Mouse (Mus musculus) myocyte (in vitro differentiated cells): ENCODE measurements around the gene Dgkg.

Source experiments
- MAX ChIP-seq: IDR thresholded peaks from one replicate; pipeline ENCODE4 v1.6.1; 2011; ENCODE audit warnings: low read depth, mild to moderate bottlenecking, control low read depth
- MYOD1 ChIP-seq, 3 experiments: IDR thresholded peaks; one replicate each; pipeline ENCODE4 v1.6.1; 2011; ENCODE audit warnings: control low read depth in 2 of 3, low read depth in 2 of 3, mild to moderate bottlenecking in 2 of 3, moderate library complexity in 1 of 3; ENCODE audit not compliant: insufficient read length in 2 of 3, control insufficient read depth in 1 of 3
- MYOG ChIP-seq, 3 experiments: IDR thresholded peaks; one replicate each; pipeline ENCODE4 v1.6.1; 2011; ENCODE audit warnings: control low read depth in 2 of 3, low read depth in 2 of 3, mild to moderate bottlenecking in 2 of 3; ENCODE audit not compliant: insufficient read length in 2 of 3, control insufficient read depth in 1 of 3, insufficient read depth in 1 of 3
- POLR2A ChIP-seq: IDR thresholded peaks from one replicate; pipeline ENCODE4 v1.6.1; 2011; ENCODE audit warnings: low read depth, mild to moderate bottlenecking, control low read depth, moderate library complexity; ENCODE audit not compliant: insufficient read length
- REST ChIP-seq: IDR thresholded peaks from one replicate; pipeline ENCODE4 v1.6.1; 2011; ENCODE audit warnings: mild to moderate bottlenecking, control low read depth, moderate library complexity; ENCODE audit not compliant: insufficient read depth, insufficient read length
- TCF3 ChIP-seq: IDR thresholded peaks from one replicate; pipeline ENCODE4 v1.6.1; 2011; ENCODE audit warnings: low read depth, control low read depth; ENCODE audit not compliant: insufficient read length
- USF1 ChIP-seq: IDR thresholded peaks from one replicate; pipeline ENCODE4 v1.6.1; 2011; ENCODE audit warnings: low read depth, mild to moderate bottlenecking, control low read depth, moderate library complexity

DNA sequence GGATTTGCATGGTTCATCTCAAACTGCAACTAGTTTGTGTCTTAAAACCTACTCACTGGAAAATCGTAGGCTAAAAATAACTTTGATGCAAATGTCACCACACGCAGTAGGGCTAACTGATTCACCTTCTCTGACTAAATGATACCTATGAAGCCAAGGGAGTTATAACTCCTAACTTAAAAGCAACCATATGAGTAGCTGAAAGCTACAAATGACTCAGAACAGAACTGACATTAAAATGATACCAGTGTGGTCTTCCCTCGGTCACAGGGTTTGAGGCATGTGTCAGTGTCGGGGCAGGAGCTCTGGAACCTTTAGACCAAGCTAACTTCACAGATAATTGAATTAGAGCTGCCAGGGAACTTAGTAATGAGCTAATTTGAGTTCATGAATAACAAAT is 24.0 kb downstream of the Dgkg start:
- TF ChIP-seq POLR2A (no peak), REST (no peak), USF1 (no peak), TCF3 (no peak), MYOD1 (IDR thresholded peaks at IDR 0.05; ENCODE audit: control insufficient read depth in 1 of 3, insufficient read length in 2 of 3, low read depth in 2 of 3) (no peak), MAX (no peak), MYOG (IDR thresholded peaks at IDR 0.05; ENCODE audit: control insufficient read depth in 1 of 3, insufficient read depth in 1 of 3, insufficient read length in 2 of 3, low read depth in 2 of 3) (no peak)
